Mouse (Mus musculus): Measurements from ENCODE around the gene Smndc1. TPM values are rescaled to one million over a fixed set of nuclear protein-coding genes. Genes with fewer than 3 reads are reported as not detected.

The Smndc1 gene
- polyA plus RNA-seq, 1 experiment from 2014 or later, result 54.4 TPM

- no peak overlapping the region for H3K9ac ChIP-seq (ENCODE audit: low read length)
- 92% methylated on average over 7 of the region's 7 CpGs for WGBS
- no peak overlapping the region for H3K4me3 ChIP-seq (ENCODE audit: low read depth, low read length)
- H3K4me2 ChIP-seq (ENCODE audit: low read depth), result no peak overlapping the region
- DNase-seq (ENCODE audit: low spot score), result no peak
- H3K9me3 ChIP-seq (ENCODE audit: control insufficient read depth, low read length), result no peaks in the 10 kb centered on the region
- no peak overlapping the region for H3K27ac ChIP-seq (ENCODE audit: low read depth, low read length)
- no peak for ATAC-seq (ENCODE audit: insufficient read depth, low FRiP score, low TSS enrichment)
- H3K36me3 ChIP-seq (ENCODE audit: control insufficient read depth, insufficient read depth, low read length), result no peaks in the 10 kb centered on the region
- no peaks in the 10 kb centered on the region for H3K27me3 ChIP-seq (ENCODE audit: control insufficient read depth, insufficient read depth, low read length)
- no peaks in the 10 kb centered on the region for H3K4me1 ChIP-seq (ENCODE audit: control insufficient read depth, insufficient read depth, low read length)
Measured at GRCm38 (mm10) chr19:53353864-53354263, 36.5 kb downstream of the Smndc1 start.

- ATAC-seq (ENCODE audit: insufficient read depth, low FRiP score, low TSS enrichment), result no peak
- no peak for DNase-seq (ENCODE audit: low spot score)
- Histone ChIP-seq H3K27me3 (ENCODE audit: control insufficient read depth, insufficient read depth, low read length) (no peaks in the 10 kb centered on the region), H3K9ac (ENCODE audit: low read length) (no peak overlapping the region), H3K4me3 (ENCODE audit: low read depth, low read length) (no peak overlapping the region), H3K4me1 (ENCODE audit: control insufficient read depth, insufficient read depth, low read length) (no peaks in the 10 kb centered on the region; the same call in 1 of the 2 replicates), H3K9me3 (ENCODE audit: control insufficient read depth, low read length) (no peaks in the 10 kb centered on the region), H3K4me2 (ENCODE audit: low read depth) (no peak overlapping the region), H3K36me3 (ENCODE audit: control insufficient read depth, insufficient read depth, low read length) (no peaks in the 10 kb centered on the region), H3K27ac (ENCODE audit: low read depth, low read length) (no peak overlapping the region)
- 79% methylated on average over 14 of the region's 14 CpGs for WGBS
Measured at GRCm38 (mm10) chr19:53345766-53346165, 44.6 kb downstream of the Smndc1 start.

GRCm38 (mm10) chr19:53344062-53344461 is 46.3 kb downstream of the Smndc1 start:
- Histone ChIP-seq H3K4me3 (ENCODE audit: low read depth, low read length) (no peak overlapping the region), H3K27ac (ENCODE audit: low read depth, low read length) (no peak overlapping the region; the same call in 1 of the 2 replicates), H3K4me1 (ENCODE audit: control insufficient read depth, insufficient read depth, low read length) (no peaks in the 10 kb centered on the region; the same call in 1 of the 2 replicates), H3K9me3 (ENCODE audit: control insufficient read depth, low read length) (no peaks in the 10 kb centered on the region), H3K36me3 (ENCODE audit: control insufficient read depth, insufficient read depth, low read length) (no peaks in the 10 kb centered on the region), H3K4me2 (ENCODE audit: low read depth) (no peak overlapping the region), H3K9ac (ENCODE audit: low read length) (no peak overlapping the region), H3K27me3 (ENCODE audit: control insufficient read depth, insufficient read depth, low read length) (no peaks in the 10 kb centered on the region)
- DNase-seq (ENCODE audit: low spot score) (no peak), ATAC-seq (ENCODE audit: insufficient read depth, low FRiP score, low TSS enrichment) (no peak)
- WGBS, result 94% methylated on average over 16 of the region's 16 CpGs

- no peak overlapping the region for H3K9ac ChIP-seq (ENCODE audit: low read length)
- no peaks in the 10 kb centered on the region for H3K9me3 ChIP-seq (ENCODE audit: control insufficient read depth, low read length)
- DNase-seq (ENCODE audit: low spot score) (no peak), ATAC-seq (ENCODE audit: insufficient read depth, low FRiP score, low TSS enrichment) (no peak)
- H3K4me1 ChIP-seq (ENCODE audit: control insufficient read depth, insufficient read depth, low read length), result no peaks in the 10 kb centered on the region; the same call in 1 of the 2 replicates
- H3K27ac ChIP-seq (ENCODE audit: low read depth, low read length), result no peak overlapping the region; the same call in 1 of the 2 replicates
- no peaks in the 10 kb centered on the region for H3K27me3 ChIP-seq (ENCODE audit: control insufficient read depth, insufficient read depth, low read length)
- no peaks in the 10 kb centered on the region for H3K36me3 ChIP-seq (ENCODE audit: control insufficient read depth, insufficient read depth, low read length)
- WGBS, result 89% methylated on average over 13 of the region's 13 CpGs
- H3K4me3 ChIP-seq (ENCODE audit: low read depth, low read length), result no peak overlapping the region
- H3K4me2 ChIP-seq (ENCODE audit: low read depth), result no peak overlapping the region
Measured at GRCm38 (mm10) chr19:53343174-53343881, 47.0 kb downstream of the Smndc1 start.

DNA sequence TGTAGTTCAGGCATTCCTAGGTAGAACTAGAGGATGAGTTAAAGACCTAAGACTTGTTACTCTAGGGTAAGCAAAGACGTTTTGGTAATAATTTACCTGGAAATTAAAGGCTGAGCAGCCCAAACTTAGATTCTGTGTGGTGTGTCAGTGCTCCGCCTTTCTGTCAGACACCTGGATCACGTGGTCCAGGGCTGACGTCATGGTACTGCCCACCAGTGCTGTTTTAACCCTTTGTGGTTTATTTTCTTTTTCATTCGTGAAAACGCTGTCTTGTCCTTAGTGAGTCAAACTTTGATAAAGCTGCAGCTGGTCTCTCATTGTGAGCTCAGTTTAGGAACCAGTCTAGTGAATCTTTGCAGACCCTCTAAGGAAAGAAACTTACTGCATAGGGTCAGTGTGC is 50.0 kb downstream of the Smndc1 start:
- Histone ChIP-seq H3K9ac (ENCODE audit: low read length) (no peak overlapping the region), H3K9me3 (ENCODE audit: control insufficient read depth, low read length) (no peaks in the 10 kb centered on the region), H3K27ac (ENCODE audit: low read depth, low read length) (no peak overlapping the region), H3K27me3 (ENCODE audit: control insufficient read depth, insufficient read depth, low read length) (no peaks in the 10 kb centered on the region), H3K36me3 (ENCODE audit: control insufficient read depth, insufficient read depth, low read length) (peaks cover 3% of the 10 kb centered on the region; the same call in 1 of the 2 replicates), H3K4me1 (ENCODE audit: control insufficient read depth, insufficient read depth, low read length) (no peaks in the 10 kb centered on the region), H3K4me3 (ENCODE audit: low read depth, low read length) (no peak overlapping the region), H3K4me2 (ENCODE audit: low read depth) (no peak overlapping the region)
- no peak for DNase-seq (ENCODE audit: low spot score)
- WGBS, result 33% methylated on average over 6 of the region's 6 CpGs
- no peak for ATAC-seq (ENCODE audit: insufficient read depth, low FRiP score, low TSS enrichment)

DNA sequence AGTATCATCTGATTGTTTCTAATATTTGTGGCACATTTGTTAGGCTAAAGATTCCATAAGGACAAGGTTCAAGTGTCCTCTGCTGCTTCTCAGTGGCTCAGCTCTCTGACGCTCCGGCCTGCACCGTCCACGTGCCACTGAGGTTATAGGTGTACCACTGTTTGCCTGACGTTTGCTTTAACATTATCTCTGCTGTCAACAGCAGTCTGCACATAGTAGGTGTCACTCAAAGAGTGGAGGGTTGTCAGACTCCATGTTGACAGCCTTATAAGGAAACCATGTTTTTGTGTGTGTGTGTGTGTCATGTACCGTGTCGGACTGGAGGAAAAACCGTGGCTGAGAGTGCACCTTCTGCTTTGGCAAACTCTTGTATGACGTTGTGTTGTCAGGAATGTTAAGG is 55.1 kb downstream of the Smndc1 start:
- 96% methylated on average over 9 of the region's 9 CpGs for WGBS
- H3K4me3 ChIP-seq (ENCODE audit: low read depth, low read length), result no peak overlapping the region
- no peaks in the 10 kb centered on the region for H3K9me3 ChIP-seq (ENCODE audit: control insufficient read depth, low read length)
- H3K27me3 ChIP-seq (ENCODE audit: control insufficient read depth, insufficient read depth, low read length), result no peaks in the 10 kb centered on the region
- DNase-seq (ENCODE audit: low spot score), result no peak
- no peak overlapping the region for H3K4me2 ChIP-seq (ENCODE audit: low read depth)
- no peak for ATAC-seq (ENCODE audit: insufficient read depth, low FRiP score, low TSS enrichment)
- H3K9ac ChIP-seq (ENCODE audit: low read length), result no peak overlapping the region
- H3K4me1 ChIP-seq (ENCODE audit: control insufficient read depth, insufficient read depth, low read length), result no peaks in the 10 kb centered on the region
- peaks cover 3% of the 10 kb centered on the region; the same call in 1 of the 2 replicates for H3K36me3 ChIP-seq (ENCODE audit: control insufficient read depth, insufficient read depth, low read length)
- H3K27ac ChIP-seq (ENCODE audit: low read depth, low read length), result no peak overlapping the region

GRCm38 (mm10) chr19:53333730-53334129 is 56.6 kb downstream of the Smndc1 start:
- peaks cover 4% of the 10 kb centered on the region; the same call in 1 of the 2 replicates for H3K4me1 ChIP-seq (ENCODE audit: control insufficient read depth, insufficient read depth, low read length)
- no peak overlapping the region for H3K4me3 ChIP-seq (ENCODE audit: low read depth, low read length)
- ATAC-seq (ENCODE audit: insufficient read depth, low FRiP score, low TSS enrichment) (no peak), DNase-seq (ENCODE audit: low spot score) (no peak)
- 96% methylated on average over 6 of the region's 6 CpGs for WGBS
- H3K36me3 ChIP-seq (ENCODE audit: control insufficient read depth, insufficient read depth, low read length), result peaks cover 3% of the 10 kb centered on the region; the same call in 1 of the 2 replicates
- no peaks in the 10 kb centered on the region for H3K27me3 ChIP-seq (ENCODE audit: control insufficient read depth, insufficient read depth, low read length)
- H3K27ac ChIP-seq (ENCODE audit: low read depth, low read length), result no peak overlapping the region
- H3K9me3 ChIP-seq (ENCODE audit: control insufficient read depth, low read length), result no peaks in the 10 kb centered on the region
- H3K4me2 ChIP-seq (ENCODE audit: low read depth), result no peak overlapping the region
- no peak overlapping the region for H3K9ac ChIP-seq (ENCODE audit: low read length)

DNA sequence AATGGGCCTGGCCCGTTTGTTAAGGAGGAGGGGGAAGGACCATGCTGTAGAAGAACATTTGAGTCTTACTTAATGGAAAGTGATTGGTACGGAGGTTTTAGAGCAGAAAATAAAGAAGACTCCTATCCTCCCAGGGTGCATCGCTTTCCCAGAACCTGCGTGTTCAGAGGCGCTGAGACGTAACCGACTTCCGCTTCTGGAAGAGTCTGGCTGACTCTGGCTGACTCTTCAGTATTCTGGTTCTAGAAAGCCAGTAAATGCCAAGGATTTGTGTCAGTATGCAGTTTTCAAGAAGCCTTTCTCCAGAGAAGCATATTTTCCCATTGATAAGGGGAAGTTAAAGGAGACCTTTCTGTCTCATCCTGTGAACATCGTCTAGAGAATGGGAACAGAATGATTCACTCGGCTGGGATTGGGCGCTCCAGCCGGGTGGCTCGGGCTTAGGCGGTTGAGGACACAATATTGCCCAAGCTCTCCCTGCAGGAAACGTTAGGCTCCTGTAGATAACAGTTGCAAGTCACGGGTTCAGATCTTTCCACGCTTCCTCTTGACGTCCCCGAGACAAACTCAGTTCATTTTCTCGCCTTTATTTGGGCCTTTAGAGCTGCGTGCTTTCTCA is 58.4 kb downstream of the Smndc1 start:
- Histone ChIP-seq H3K36me3 (ENCODE audit: control insufficient read depth, insufficient read depth, low read length) (no peaks in the 10 kb centered on the region), H3K27ac (ENCODE audit: low read depth, low read length) (no peak overlapping the region), H3K9me3 (ENCODE audit: control insufficient read depth, low read length) (no peaks in the 10 kb centered on the region), H3K9ac (ENCODE audit: low read length) (no peak overlapping the region), H3K27me3 (ENCODE audit: control insufficient read depth, insufficient read depth, low read length) (no peaks in the 10 kb centered on the region), H3K4me3 (ENCODE audit: low read depth, low read length) (no peak overlapping the region), H3K4me2 (ENCODE audit: low read depth) (no peak overlapping the region), H3K4me1 (ENCODE audit: control insufficient read depth, insufficient read depth, low read length) (peaks cover 4% of the 10 kb centered on the region; the same call in 1 of the 2 replicates)
- DNase-seq (ENCODE audit: low spot score), result no peak
- ATAC-seq (ENCODE audit: insufficient read depth, low FRiP score, low TSS enrichment), result no peak
- WGBS, result 95% methylated on average over 21 of the region's 21 CpGs

GRCm38 (mm10) chr19:53329992-53330381 is 60.4 kb downstream of the Smndc1 start:
- ATAC-seq (ENCODE audit: insufficient read depth, low FRiP score, low TSS enrichment) (peak; percentile 66), DNase-seq (ENCODE audit: low spot score) (peak; percentile 74)
- no peak overlapping the region for H3K27ac ChIP-seq (ENCODE audit: low read depth, low read length)
- no peaks in the 10 kb centered on the region for H3K27me3 ChIP-seq (ENCODE audit: control insufficient read depth, insufficient read depth, low read length)
- no peaks in the 10 kb centered on the region for H3K9me3 ChIP-seq (ENCODE audit: control insufficient read depth, low read length)
- peaks cover 11% of the 10 kb centered on the region for H3K4me1 ChIP-seq (ENCODE audit: control insufficient read depth, insufficient read depth, low read length)
- WGBS, result under 1% methylated on average over 28 of the region's 29 CpGs
- H3K4me2 ChIP-seq (ENCODE audit: low read depth), result peak overlapping the region; percentile 99
- H3K36me3 ChIP-seq (ENCODE audit: control insufficient read depth, insufficient read depth, low read length), result no peaks in the 10 kb centered on the region
- H3K9ac ChIP-seq (ENCODE audit: low read length), result peak overlapping the region; percentile 68
- peak overlapping the region; percentile 74 for H3K4me3 ChIP-seq (ENCODE audit: low read depth, low read length)
